Mouse (Mus musculus): ENCODE results near the gene Mis18bp1. TPM values are rescaled to one million over a fixed set of nuclear protein-coding genes. Genes with fewer than 3 reads are reported as not detected.

Mis18bp1 gene
- polyA plus RNA-seq, 1 experiment from 2014 or later = 33.0 TPM

Other genes with a start within 250 kb of the Mis18bp1 start
- gene Klhl28, start 207.1 kb downstream of the Mis18bp1 start, polyA plus RNA-seq (2015; fragmentation: Nextera tagmentation; extraction: Ambion mirVana) = 2.4 and 3.1 TPM in 2 replicates
- 5.9 TPM in 2 replicates for gene Togaram1, start 206.8 kb downstream of the Mis18bp1 start, polyA plus RNA-seq (2015; fragmentation: Nextera tagmentation; extraction: Ambion mirVana)
- gene Prpf39, start 136.3 kb downstream of the Mis18bp1 start, polyA plus RNA-seq (2015; fragmentation: Nextera tagmentation; extraction: Ambion mirVana) = 13.6 and 16.4 TPM in 2 replicates
- gene Fkbp3, start 98.6 kb downstream of the Mis18bp1 start, polyA plus RNA-seq (2015; fragmentation: Nextera tagmentation; extraction: Ambion mirVana) = 101 and 105 TPM in 2 replicates
- gene Fancm, start 97.0 kb downstream of the Mis18bp1 start, polyA plus RNA-seq (2015; fragmentation: Nextera tagmentation; extraction: Ambion mirVana) = 3.2 and 4.0 TPM in 2 replicates
- gene Wdr20rt, start 52.9 kb upstream of the Mis18bp1 start, polyA plus RNA-seq (2015; fragmentation: Nextera tagmentation; extraction: Ambion mirVana) = not detected in 2 replicates

Data from liver, embryonic 16.5 days (tissue).